Mouse (Mus musculus) hindbrain, embryonic 12.5 days (tissue): ENCODE measurements around the gene Cldn7. TPM values are rescaled to one million over a fixed set of nuclear protein-coding genes. Genes with fewer than 3 reads are reported as not detected.

Experiments
- ATAC-seq: fragments of 200-750 bp; cut with Nextera tagmentation; 2 replicates; pipeline ENCODE4 v1.8.0; 2017; ENCODE audit warnings: moderate TSS enrichment; ENCODE audit not compliant: low FRiP score
- H3K27ac ChIP-seq: fragments of 300-500 bp; sonication (generic); 2 replicates; pipeline ENCODE4 v1.5.1; 2016; ENCODE audit warnings: mild to moderate bottlenecking
- H3K27me3 ChIP-seq: fragments of 300-500 bp; sonication (generic); 2 replicates; pipeline ENCODE4 v1.6.1; 2016; ENCODE audit warnings: mild to moderate bottlenecking
- H3K36me3 ChIP-seq: fragments of 300-500 bp; sonication (generic); 2 replicates; pipeline ENCODE4 v1.6.1; 2016; ENCODE audit warnings: mild to moderate bottlenecking
- H3K4me1 ChIP-seq: fragments of 300-500 bp; sonication (generic); 2 replicates; pipeline ENCODE4 v1.6.1; 2016
- H3K4me2 ChIP-seq: fragments of 300-500 bp; sonication (generic); replicated peaks from 2 replicates; pipeline ENCODE4 v1.6.1; 2016; ENCODE audit warnings: mild to moderate bottlenecking
- H3K4me3 ChIP-seq: fragments of 300-500 bp; sonication (generic); 2 replicates; pipeline ENCODE4 v1.5.1; 2016; ENCODE audit warnings: mild to moderate bottlenecking
- H3K9ac ChIP-seq: fragments of 300-500 bp; sonication (generic); 2 replicates; pipeline ENCODE4 v1.6.1; 2016; ENCODE audit warnings: mild to moderate bottlenecking, moderate library complexity
- H3K9me3 ChIP-seq: fragments of 300-500 bp; sonication (generic); replicated peaks from 2 replicates; pipeline ENCODE4 v1.6.1; 2016; ENCODE audit warnings: mild to moderate bottlenecking
- WGBS: fragments of 180-500 bp; shearing (Covaris S2); methylation state at CpG from one replicate; pipeline ENCODE4 v1.1.7; 2016; 5-methylcytosine and 5-hydroxymethylcytosine counted together
- polyA plus RNA-seq: library from polyadenylated mRNA; unstranded; fragments of >200 nt; fragmentation: Nextera tagmentation; extraction: Ambion mirVana; gene quantifications from 2 replicates; pipeline ENCODE4 v1.2.1, GENCODE M21; 2016

Gene Cldn7
- polyA plus RNA-seq, 1 experiment from 2014 or later = 21.8 TPM

- no peak overlapping the region for H3K27ac ChIP-seq
- H3K9me3 ChIP-seq = no peaks in the 10 kb centered on the region
- peaks cover 50% of the 10 kb centered on the region for H3K36me3 ChIP-seq
- ATAC-seq = no peak
- H3K9ac ChIP-seq = no peak overlapping the region
- no peaks in the 10 kb centered on the region for H3K27me3 ChIP-seq
- 93% methylated on average over 8 of the region's 8 CpGs for WGBS
- H3K4me3 ChIP-seq = no peak overlapping the region
- 0 out of 2 replicates have a peak overlapping the region, but pooled peaks have one; percentile 4 for H3K4me2 ChIP-seq
- H3K4me1 ChIP-seq = peaks cover 24% of the 10 kb centered on the region
Measured at GRCm38 (mm10) chr11:69984431-69984830, 19.9 kb downstream of the Cldn7 start.

GRCm38 (mm10) chr11:69989949-69990348 is 25.4 kb downstream of the Cldn7 start:
- Histone ChIP-seq H3K36me3 (peaks cover 64% of the 10 kb centered on the region), H3K27ac (no peak overlapping the region), H3K27me3 (no peaks in the 10 kb centered on the region), H3K4me3 (no peak overlapping the region), H3K4me1 (peaks cover 19% of the 10 kb centered on the region), H3K9ac (0 out of 2 replicates have a peak overlapping the region, but pooled peaks have one; percentile 24), H3K9me3 (no peaks in the 10 kb centered on the region), H3K4me2 (no peak overlapping the region)
- ATAC-seq = no peak
- WGBS = 91% methylated on average over 8 of the region's 8 CpGs

- peaks cover 19% of the 10 kb centered on the region for H3K4me1 ChIP-seq
- under 1% methylated on average over 40 of the region's 40 CpGs for WGBS
- H3K9ac ChIP-seq = peak within 1 kb of the TSS; percentile 89
- peak within 1 kb of the TSS; percentile 73 for H3K4me2 ChIP-seq
- no peaks in the 10 kb centered on the region for H3K27me3 ChIP-seq
- no peaks in the 10 kb centered on the region for H3K9me3 ChIP-seq
- peak within 1 kb of the TSS; percentile 92 for H3K27ac ChIP-seq
- H3K36me3 ChIP-seq = peaks cover 55% of the 10 kb centered on the region
- ATAC-seq = peak; percentile 70
- peak within 1 kb of the TSS; percentile 77 for H3K4me3 ChIP-seq
Measured at GRCm38 (mm10) chr11:69990850-69991691, 26.5 kb downstream of the Cldn7 start, which contains the start of gene Gabarap. Gene Gabarap, plus strand, starts transcription at chr11:69991143.

- 0 out of 2 replicates have a peak, but pooled peaks have one; percentile 11 for ATAC-seq
- Histone ChIP-seq H3K4me3 (peak overlapping the region; percentile 77), H3K4me2 (peak overlapping the region; percentile 73), H3K9ac (peak overlapping the region; percentile 89), H3K36me3 (peaks cover 49% of the 10 kb centered on the region), H3K27ac (peak overlapping the region; percentile 92), H3K27me3 (no peaks in the 10 kb centered on the region), H3K9me3 (no peaks in the 10 kb centered on the region), H3K4me1 (peaks cover 19% of the 10 kb centered on the region)
- WGBS = under 1% methylated on average over 15 of the region's 15 CpGs
Measured at GRCm38 (mm10) chr11:69991711-69992110, 27.1 kb downstream of the Cldn7 start.

- Histone ChIP-seq H3K27ac (no peak overlapping the region), H3K9ac (peak overlapping the region; percentile 89), H3K9me3 (no peaks in the 10 kb centered on the region), H3K36me3 (peaks cover 43% of the 10 kb centered on the region), H3K4me2 (peak overlapping the region; percentile 73), H3K4me3 (peak overlapping the region; percentile 77), H3K4me1 (peaks cover 21% of the 10 kb centered on the region), H3K27me3 (no peaks in the 10 kb centered on the region)
- ATAC-seq = no peak
- 90% methylated on average over 10 of the region's 10 CpGs for WGBS
Measured at GRCm38 (mm10) chr11:69992396-69992795, 27.8 kb downstream of the Cldn7 start.

- Histone ChIP-seq H3K9ac (peak overlapping the region; percentile 89), H3K4me1 (peaks cover 27% of the 10 kb centered on the region), H3K4me3 (peak overlapping the region; percentile 77), H3K4me2 (peak overlapping the region; percentile 73), H3K27ac (no peak overlapping the region), H3K36me3 (peaks cover 39% of the 10 kb centered on the region), H3K9me3 (no peaks in the 10 kb centered on the region), H3K27me3 (no peaks in the 10 kb centered on the region)
- no peak for ATAC-seq
- WGBS = 87% methylated on average over 3 of the region's 3 CpGs
Measured at GRCm38 (mm10) chr11:69992932-69993331, 28.4 kb downstream of the Cldn7 start.

- Histone ChIP-seq H3K4me1 (peaks cover 32% of the 10 kb centered on the region), H3K27me3 (no peaks in the 10 kb centered on the region), H3K36me3 (peaks cover 39% of the 10 kb centered on the region), H3K9me3 (no peaks in the 10 kb centered on the region), H3K27ac (no peak overlapping the region), H3K9ac (no peak overlapping the region), H3K4me2 (peak overlapping the region; percentile 62; the same call in 1 of the 2 replicates), H3K4me3 (peak overlapping the region; percentile 83; the same call in 1 of the 2 replicates)
- WGBS = 89% methylated on average over 11 of the region's 11 CpGs
- ATAC-seq = no peak
Measured at GRCm38 (mm10) chr11:69994401-69995090, 30.0 kb downstream of the Cldn7 start.

GRCm38 (mm10) chr11:69995391-69995960 is 30.9 kb downstream of the Cldn7 start, which contains the start of gene Phf23:
Gene Phf23, plus strand, starts transcription at chr11:69995777.
- WGBS = under 1% methylated on average over 35 of the region's 36 CpGs
- H3K27me3 ChIP-seq = no peaks in the 10 kb centered on the region
- peaks cover 37% of the 10 kb centered on the region for H3K36me3 ChIP-seq
- peak within 1 kb of the TSS; percentile 83 for H3K4me3 ChIP-seq
- H3K4me1 ChIP-seq = peaks cover 31% of the 10 kb centered on the region
- ATAC-seq = peak; percentile 83
- H3K27ac ChIP-seq = peak within 1 kb of the TSS; percentile 94
- no peaks in the 10 kb centered on the region for H3K9me3 ChIP-seq
- H3K4me2 ChIP-seq = peak within 1 kb of the TSS; percentile 62
- H3K9ac ChIP-seq = peak within 1 kb of the TSS; percentile 96

- Histone ChIP-seq H3K27me3 (no peaks in the 10 kb centered on the region), H3K27ac (peak overlapping the region; percentile 94), H3K9me3 (no peaks in the 10 kb centered on the region), H3K4me3 (peak overlapping the region; percentile 83), H3K36me3 (peaks cover 37% of the 10 kb centered on the region), H3K4me1 (peaks cover 32% of the 10 kb centered on the region), H3K4me2 (peak overlapping the region; percentile 62), H3K9ac (peak overlapping the region; percentile 96)
- WGBS = 1% methylated on average over 60 of the region's 66 CpGs
- no peak; the same call in none of the 2 replicates for ATAC-seq
Measured at GRCm38 (mm10) chr11:69996161-69997061, 31.8 kb downstream of the Cldn7 start.

GRCm38 (mm10) chr11:69997070-69997509 is 32.5 kb downstream of the Cldn7 start:
- Histone ChIP-seq H3K36me3 (peaks cover 37% of the 10 kb centered on the region), H3K27me3 (no peaks in the 10 kb centered on the region), H3K4me2 (peak overlapping the region; percentile 62), H3K9me3 (no peaks in the 10 kb centered on the region), H3K9ac (peak overlapping the region; percentile 96), H3K27ac (peak overlapping the region; percentile 94), H3K4me1 (peaks cover 38% of the 10 kb centered on the region), H3K4me3 (peak overlapping the region; percentile 83)
- WGBS = under 1% methylated on average over 35 of the region's 44 CpGs
- ATAC-seq = peak; percentile 26
